Mouse (Mus musculus): Measurements from ENCODE around the gene Smc3.
A peak's percentile ranks its signal among the peaks of the same experiment; 100 is the strongest.
"Not testable (repeated sequence)": the region's sequence is repeated elsewhere in the genome, so short reads cannot be mapped to it uniquely, and the experiment has no call there.

The Smc3 gene

DNA sequence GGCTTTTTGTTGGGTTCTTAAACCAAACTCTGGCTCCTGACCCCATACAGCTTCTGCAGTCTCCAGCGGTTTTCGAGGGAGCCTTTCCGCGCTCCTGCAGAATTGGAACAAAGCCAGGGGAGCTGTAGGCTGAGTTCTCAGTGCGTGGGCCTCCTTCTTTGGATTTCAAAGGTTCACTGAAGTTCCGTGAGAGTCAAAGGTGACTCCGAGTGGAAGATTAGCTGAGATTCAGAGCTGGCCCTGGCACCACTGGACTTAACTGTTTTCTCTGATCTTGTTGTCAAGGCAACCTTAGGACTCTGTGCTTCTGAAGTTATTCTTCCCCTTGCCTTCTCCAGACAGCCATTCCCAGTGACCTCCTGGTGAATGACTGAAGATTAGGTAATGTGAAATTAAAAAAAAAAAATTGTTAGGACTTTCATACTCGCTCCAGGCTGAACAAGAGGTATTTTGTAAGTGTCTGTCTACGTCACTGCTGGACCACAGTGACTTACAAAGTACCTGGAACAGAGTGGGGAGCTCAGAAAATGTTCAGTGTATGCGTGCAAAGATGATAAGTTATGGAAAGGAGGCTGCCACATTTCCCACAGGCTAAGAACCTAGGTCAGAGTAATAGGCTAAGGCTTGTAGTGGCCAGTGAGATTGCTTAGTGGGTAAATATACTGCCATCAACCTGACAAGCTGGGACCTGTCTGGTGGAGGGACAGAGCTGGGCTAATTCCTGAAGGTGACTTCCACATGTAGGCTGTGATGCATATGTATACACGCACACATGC lies 23.0 kb upstream of the Smc3 start:
- no peak for DNase-seq

DNA sequence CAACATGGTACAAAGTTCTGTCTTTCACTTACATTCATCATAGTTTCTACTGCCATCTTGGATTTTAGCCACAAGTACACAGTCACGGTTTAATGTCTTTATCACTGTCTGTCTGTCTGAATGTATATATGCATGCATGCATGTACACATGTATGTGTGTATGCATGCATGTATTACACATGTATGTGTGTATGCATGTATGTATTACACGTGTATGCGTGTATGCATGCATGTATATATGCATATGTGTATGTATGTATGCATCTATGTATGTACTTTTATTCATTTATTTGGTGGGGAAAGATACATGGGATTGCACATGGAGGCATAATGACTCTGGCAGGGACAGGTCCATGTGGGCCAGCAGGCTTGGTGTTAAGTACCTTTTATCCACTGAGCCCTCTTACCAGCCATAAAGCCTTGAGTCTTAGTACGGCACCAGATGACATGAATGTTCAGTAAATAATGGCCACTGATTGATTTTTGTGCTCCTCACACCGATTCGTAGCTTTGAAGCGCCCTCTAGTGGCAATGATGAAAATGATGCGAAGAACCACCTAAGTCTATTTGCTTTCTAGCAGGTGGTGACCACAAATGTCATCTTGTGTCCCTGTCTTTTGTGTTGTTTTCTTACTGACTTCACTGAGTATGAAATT lies 21.5 kb upstream of the Smc3 start:
- DNase-seq: peak; percentile 44

DNA sequence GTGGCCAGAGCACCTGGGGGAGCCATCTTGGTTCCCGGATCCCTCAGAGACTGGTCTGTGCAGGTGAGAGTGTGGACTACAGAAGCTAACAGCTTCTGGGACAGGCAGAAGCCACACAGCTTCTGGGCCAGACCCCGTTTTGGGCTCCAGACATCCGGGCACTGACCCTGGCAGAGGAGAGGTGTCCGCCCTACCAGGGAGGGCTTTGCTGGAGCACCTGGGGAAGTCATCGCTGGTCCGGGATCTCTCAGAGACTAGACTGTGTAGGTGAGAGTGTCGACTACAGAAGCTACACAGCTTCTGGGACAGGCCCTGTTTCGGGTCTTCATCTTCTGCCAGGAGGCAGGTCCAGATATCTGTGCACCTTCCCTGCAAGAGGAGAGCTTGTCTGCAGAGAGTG lies 19.9 kb upstream of the Smc3 start:
- DNase-seq: not testable (repeated sequence)

DNA sequence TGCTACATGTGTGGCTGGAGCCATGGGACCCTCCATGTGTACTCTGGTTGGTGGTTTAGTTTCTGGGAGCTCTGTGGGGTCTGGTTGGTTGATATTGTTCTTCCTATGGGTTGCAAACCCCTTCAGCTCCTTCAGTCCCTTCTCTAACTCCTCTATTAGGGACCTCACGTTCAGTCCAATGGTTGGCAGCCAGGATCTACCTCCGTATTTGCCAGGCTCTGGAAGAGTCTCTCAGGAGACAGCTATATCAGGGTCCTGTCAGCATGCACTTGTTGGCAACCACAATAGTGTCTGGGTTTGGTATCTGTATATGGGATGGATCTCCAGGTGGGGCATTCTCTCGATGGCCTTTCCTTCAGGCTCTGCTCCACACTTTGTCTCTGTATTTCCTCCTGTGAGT lies 12.5 kb upstream of the Smc3 start:
- not testable (repeated sequence) for DNase-seq

DNA sequence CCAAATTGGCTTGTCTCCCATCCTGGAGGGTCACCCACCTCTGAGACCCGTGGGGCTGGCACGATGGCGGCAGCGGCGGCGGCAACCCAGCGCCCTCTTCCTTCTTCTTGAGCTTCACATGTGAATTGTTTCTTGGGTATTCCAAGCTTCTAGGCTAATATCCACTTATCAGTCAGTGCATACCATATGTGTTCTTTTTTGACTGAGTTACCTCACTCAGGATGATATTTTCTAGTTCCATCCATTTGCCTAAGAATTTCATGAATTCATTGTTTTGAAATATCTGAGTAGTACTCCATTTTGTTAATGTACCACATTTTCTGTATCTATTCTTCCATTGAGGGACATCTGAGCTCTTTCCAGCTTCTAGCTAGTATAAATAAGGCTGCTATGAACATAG lies 11.2 kb upstream of the Smc3 start, which contains the start of gene Nutf2-ps1:
Nutf2-ps1 (minus strand) TSS at position 101 of the 400 bp plus-strand sequence.
- not testable (repeated sequence) for DNase-seq

DNA sequence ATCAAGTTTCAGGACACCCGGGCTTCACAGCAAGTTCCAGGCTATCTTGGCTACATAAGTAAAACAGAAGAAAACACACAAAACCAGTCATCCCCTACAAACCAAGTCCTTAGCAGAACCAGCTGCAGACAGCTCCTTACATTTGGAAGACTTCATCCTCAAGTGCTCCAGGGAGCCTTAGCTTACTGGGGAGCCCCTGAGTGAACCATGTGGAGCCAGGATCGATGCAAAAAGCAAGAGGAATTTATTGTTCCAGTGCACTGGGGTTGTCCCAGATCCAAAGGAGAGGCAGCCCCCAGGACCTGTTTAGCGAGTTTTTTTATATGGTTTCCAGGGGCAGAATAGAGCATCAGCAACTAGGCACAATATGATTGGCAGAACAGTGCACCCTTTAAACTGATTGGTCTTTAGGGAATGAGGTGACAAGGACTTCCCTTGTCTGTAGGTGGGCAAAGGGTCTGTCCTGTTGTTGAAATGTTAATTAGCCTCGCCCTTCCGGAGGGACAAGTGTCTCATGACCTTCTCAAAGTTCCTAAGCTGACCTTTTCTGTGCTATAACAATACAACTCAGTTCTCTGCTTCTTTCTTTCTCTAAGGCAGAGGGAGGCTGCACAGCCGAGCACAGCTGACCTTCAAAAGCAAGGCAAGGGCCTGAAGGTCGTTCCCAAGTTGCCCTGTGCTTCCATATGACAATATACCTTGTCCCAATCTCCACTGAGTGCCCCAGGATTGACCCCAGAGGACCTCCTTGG lies 3.3 kb upstream of the Smc3 start:
- no peak for DNase-seq

DNA sequence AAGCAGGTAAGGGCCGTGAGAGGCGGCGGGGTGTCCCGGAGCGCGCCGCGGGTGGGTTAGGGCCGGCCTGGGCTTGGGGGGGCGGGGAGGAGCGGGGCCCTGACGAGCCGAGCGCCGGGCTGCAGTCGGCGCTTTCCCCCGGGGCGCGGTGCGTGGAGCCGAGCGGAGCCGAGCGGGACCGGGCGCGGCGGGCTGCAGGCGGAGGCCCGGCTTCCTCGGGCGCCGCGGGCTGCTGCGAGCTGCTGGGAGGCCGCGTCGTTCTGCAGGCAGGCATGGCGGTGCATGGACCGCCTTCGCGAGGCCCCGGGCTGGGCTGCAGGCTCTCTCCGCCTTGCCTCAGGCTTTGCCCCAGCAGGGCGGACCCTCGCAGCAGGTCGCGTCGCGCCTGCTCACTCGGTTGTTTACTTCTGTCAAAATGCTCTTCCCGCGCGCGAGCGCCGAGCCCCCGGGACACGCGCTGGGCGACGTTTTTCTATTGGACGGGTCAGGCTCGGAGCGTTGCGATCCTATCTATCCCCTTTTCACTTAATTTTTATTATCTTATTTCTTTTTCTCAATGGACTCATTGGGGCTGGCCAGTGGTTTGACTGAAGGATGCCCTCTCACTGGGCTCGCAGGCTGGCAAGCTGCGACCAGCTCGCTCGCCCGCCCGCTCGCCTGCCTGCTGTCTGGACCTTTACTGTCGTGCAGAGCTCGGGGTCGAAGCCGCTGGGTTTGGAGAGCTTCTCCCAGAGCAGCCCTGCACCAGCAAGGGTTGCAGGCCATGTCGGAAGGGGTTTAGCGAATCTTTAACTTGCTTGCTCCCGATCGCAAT lies 558 bp downstream of the Smc3 start:
- peak; percentile 62 for DNase-seq

DNA sequence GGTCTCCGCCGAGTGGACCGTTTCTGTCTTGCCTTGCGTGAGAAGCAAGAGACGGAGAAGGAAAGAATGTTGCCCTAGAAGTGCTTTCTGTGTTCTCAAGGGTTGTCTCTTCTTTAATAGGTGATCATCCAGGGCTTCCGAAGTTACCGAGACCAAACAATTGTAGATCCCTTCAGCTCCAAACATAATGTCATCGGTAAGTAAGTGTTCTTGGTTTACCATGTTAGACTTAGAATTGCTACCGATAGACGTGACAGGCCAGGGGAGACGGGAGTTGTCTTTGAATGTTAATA lies 1.1 kb downstream of the Smc3 start:
- DNase-seq: no peak

DNA sequence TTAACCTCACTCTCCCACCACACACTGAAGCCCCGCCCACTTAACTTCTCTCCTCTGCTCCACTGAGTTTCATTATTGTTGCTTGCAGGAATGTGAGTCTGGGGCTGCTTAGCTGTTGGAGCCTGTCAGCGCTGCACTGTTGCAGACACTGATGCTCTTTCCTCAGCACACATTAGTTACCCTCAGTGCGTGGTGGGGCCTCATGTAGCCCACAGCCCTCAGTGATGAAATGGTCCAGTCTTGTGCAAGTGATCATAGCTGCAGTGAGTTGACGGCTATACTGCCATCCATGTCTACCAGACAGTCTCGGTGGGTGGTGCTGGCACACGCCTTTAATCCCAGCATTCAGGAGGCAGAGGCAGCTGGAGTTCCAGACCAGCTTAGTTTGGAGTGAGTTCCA lies 8.7 kb downstream of the Smc3 start:
- DNase-seq: no peak

DNA sequence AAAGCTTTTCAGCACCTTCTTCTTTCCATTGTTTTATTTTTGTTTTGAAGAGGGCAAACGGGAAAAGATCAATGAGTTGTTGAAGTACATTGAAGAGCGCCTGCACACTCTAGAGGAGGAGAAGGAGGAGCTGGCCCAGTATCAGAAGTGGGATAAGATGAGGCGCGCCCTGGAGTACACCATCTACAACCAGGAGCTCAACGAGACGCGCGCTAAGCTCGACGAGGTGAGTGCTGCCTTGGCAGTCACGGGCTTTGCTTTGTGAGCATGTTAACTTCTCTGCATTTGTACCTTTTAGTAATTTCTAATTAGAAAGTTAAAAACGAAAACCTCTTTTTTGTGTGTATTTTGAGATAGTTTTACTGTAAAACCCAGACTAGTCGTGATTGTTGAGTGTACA lies 21.5 kb downstream of the Smc3 start:
- no peak for DNase-seq

DNA sequence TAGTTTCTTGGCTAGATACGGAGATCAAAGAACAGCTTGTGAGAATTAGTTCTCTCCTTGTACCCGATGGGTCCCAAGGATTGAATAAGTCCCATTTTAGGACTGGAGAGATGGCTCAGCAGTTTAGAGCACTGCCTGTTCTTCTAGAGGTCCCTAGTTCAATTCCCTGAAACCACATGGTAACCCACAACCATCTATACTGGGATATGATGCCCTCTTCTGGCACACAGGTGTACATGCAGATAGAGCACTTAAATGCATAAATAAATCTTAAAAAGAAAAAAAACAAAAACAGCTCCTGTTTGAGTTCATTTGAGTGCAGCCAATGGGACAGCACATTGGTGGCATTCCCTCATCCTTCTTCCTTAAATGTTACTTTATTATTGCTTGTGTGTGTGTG lies 37.8 kb downstream of the Smc3 start:
- no peak for DNase-seq

DNA sequence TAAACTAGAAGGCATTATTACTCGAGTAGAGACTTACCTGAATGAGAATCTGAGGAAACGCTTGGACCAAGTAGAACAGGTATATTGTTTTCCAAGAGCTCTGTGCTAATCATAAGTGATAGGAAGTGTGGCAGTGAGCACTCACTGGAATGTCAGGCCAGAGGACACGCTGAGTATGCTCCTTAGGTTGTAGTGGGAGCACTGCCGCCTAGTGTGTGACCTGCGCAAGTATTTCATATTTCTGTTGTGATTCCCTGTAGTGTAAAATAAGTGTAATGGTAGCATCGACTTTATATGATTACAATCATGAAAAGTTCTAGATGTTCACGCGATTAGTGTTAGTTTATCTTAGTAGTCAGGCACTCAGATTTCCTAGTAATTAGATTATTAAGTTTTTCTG lies 38.5 kb downstream of the Smc3 start:
- no peak for DNase-seq

DNA sequence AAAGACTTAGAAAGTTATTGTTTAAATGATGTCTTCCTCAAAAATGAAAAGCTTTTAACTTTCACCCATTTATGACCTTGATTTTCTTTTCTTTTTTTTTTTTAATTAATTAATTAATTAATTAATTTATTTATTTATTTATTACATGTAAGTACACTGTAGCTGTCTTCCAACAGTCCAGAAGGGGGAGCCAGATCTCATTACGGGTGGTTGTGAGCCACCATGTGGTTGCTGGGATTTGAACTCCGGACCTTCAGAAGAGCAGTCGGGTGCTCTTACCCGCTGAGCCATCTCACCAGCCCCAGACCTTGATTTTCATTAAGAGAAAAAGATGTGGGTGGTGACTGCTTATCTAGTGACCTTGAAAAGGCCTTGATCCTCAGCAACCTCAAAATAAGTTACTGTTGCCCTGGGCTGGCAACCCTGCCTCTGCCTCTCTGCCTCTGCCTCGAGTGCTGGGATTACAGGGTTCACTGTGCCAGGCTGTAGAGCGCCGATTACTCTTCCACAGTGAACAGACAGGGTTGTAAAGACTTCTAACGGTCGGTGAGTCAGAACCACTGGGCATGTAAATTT lies 43.9 kb downstream of the Smc3 start:
- no peak for DNase-seq

DNA sequence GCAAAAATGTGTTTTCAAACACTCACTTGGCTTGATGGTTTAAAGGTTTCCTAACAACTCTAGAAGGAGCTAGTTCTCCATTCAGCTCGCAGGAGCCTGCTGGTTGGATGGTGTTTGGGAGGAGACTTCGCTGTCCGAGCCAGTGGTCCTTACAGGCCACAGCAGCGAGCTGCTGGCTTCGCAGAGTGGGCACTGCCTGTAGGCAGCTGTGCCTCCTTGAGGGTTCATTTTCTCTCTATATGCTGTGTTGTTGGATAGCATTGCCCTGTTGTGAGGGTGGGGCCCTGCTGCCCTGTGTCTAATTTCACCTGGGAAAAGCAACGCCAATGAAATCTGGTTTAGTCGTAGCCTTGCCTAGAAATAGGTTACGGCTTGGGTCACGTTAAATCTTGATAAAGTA lies 47.1 kb downstream of the Smc3 start:
- DNase-seq: no peak

DNA sequence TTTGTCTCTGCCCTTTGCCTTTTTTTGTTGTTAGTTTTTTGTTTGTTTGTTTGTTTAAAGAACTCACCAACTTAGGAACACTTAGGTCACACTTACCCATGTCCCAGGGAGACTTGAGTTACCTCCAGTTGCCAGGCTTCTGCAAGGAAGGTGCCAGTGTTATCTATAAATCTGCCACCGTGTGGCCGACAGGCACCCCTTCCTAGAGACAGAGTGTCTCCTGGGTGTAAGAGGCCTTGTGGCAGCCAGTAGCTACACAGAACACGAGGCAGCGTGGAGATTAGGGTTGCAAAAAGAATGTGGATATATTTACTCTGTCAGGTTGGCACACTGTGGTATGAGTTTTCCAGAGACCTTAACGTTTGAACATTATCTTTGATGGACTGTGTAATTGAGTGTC lies 47.9 kb downstream of the Smc3 start:
- DNase-seq: no peak

DNA sequence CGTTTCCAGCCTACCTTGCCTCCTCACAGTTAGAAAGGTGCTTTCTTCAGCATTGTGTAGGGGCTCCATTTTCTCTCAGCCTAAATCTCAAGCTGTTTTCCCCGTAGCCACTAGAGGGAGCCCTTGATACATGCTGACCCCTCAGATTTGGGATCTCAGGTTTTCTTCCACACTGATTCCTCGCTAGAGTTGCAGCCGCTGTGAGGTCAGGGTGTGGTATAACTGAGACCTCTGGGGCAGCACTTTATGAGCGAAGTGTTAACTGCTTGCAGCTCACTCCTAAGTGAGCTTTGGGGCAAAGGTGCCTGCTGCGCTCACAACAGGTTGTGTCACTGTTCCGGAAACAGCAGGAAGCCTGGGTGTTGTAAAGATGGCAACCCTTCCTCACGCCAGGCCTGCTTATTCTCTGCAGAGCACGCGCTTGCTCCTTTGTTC lies 48.6 kb downstream of the Smc3 start:
- peak; percentile 70 for DNase-seq

DNA sequence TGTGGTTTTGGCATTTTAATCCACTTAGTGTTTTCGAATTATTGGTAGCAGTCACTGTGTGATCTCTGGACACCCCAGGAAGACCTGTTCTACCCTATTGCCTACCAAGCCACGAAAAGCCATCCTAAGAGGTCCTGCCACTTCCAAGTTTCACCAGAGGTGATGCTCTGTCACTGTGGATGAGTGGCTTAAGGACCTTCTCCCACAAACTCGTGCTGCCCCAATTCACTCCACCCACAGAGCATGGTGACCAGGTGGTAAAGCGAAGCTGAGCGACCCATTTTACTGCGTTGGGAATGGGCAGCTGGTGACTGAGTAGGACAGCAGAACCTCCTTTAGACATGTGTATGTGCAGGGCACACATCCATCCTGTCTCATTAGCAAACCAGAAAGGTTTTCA lies 49.2 kb downstream of the Smc3 start:
- DNase-seq: no peak

DNA sequence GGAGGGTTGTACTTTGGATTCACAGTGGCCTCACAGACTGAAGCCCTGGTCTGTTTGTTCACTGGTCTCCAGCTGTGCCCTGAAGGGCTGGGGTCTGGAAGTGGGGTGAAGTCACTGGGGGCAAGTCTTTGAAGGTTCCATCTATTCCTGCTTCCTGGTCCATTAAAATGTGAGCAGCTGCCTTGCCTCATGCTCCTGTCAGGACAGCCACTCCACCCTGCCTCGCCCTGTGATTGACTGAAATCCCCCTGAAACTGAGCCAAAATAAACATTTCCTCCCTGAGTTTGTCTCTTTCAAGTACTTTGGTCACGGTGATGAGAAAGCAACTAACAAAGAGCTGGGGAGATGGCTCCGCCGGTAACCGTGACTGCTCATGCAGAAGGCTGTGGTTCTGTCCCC lies 49.6 kb downstream of the Smc3 start:
- no peak for DNase-seq

DNA sequence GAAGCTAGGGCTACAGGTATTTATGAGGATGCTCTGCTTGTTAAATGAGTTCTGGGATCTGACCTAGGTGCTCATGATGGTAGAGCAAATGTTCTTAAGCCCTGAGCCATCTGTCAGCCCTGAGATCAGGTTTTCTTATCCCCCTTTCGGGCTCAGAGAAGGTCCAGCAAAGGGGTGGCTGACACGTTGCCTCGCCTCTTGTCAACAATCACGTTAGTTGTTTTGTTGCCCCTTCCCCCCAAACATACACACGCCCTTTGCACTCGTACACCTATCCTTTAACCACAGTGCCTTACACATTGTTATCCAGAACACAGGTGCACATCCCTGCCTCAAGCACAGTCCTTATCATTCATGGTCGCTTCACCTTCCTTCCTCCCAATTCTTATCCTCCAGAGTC lies 50.7 kb downstream of the Smc3 start:
- no peak for DNase-seq

DNA sequence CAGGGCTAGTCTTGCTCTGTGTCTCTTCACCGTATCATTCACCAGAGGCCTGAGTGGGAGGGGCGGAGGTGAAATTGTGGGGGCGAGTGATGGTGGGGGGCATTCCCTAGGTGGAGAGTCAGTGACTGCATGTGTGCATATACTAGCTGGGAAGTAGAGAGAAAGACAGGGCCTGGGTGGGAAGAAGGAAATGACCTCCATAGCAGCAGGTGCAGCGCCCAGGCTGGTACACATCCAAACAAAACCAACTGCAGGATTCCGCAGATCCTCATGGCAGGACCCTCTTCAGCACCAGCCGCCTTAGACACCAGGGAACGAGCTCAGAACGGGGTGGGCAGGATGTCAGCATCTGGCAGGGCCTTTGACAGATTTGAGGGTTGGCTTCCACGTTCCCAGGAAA lies 52.1 kb downstream of the Smc3 start:
- no peak for DNase-seq

DNA sequence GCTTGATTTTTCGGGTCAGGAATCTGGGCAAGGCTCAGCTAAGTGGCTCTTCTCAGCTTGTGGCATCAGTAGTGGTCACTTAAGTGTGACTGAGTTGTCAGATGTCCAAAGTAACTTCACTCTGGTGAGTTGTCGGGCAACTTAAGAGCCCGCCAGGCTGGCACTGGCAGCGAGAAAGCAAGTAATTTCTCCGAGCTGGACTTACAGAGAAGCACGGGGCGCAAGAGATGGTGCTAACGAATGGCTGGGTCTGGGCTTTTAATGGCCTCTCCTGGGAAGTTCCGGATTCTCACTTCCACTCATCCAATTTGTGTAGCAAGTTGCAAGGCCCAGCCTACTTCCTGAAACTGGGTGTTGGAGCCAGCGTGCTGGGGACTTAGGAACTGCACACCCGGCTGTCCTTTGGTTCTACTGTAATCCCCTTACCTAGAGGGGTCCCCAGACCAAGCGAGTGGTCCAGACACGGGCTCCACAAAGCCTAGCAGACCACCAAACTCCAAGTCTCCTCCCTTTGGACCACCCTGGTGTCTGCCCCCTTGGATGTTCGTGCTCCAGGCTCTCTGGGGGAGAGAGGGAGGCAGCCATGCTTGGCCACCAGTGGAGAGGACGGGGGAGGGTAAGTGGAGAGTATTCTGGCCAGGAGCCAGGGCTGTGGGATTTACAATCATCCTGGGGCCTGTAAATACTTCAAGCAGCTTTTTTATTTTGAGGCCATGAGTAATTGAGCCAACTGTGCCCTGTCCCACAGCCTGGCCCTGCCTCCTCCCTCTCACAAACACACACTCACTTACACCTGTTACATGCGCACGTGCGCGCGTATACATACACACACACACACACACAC lies 53.6 kb downstream of the Smc3 start:
- peak; percentile 41 for DNase-seq

DNA sequence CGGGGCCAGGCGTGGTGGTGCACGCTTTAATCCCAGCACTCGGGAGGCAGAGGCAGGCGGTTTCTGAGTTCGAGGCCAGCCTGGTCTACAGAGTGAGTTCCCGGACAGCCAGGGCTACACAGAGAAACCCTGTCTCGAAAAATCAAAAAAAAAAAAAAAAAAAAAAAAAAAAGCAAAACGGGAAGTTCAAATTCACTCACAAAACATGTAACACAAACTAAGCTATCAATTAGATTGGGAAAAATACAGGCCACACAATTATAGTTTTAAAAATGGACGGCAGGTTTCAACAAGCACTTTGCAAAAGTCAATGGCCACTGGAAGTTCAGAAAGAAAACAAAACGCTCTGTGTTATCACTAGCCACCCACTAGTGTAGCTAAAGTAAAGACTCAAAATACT lies 56.2 kb downstream of the Smc3 start:
- not testable (repeated sequence) for DNase-seq
